Mouse (Mus musculus) hindbrain, embryonic 16.5 days (tissue): Measurements from ENCODE around the gene Gm21882. TPM values are rescaled to one million over a fixed set of nuclear protein-coding genes. Genes with fewer than 3 reads are reported as not detected.
"Not testable (repeated sequence)": the region's sequence is repeated elsewhere in the genome, so short reads cannot be mapped to it uniquely, and the experiment has no call there.

Experiments used
- ATAC-seq: fragments of 200-750 bp; cut with Nextera tagmentation; 2 replicates; pipeline ENCODE4 v1.8.0; 2017; ENCODE audit warnings: moderate TSS enrichment, moderate library complexity
- H3K27ac ChIP-seq: fragments of 300-500 bp; sonication (generic); 2 replicates; pipeline ENCODE4 v1.5.1; 2014; ENCODE audit warnings: low read depth, mild to moderate bottlenecking, control low read depth, low read length, moderate library complexity
- H3K27me3 ChIP-seq: fragments of 300-500 bp; sonication (generic); replicated peaks from 2 replicates; pipeline ENCODE4 v1.6.1; 2014; ENCODE audit warnings: low read length; ENCODE audit not compliant: control insufficient read depth, insufficient read depth
- H3K36me3 ChIP-seq: fragments of 300-500 bp; sonication (generic); 2 replicates; pipeline ENCODE4 v1.6.1; 2014; ENCODE audit warnings: mild to moderate bottlenecking, low read length, moderate library complexity, mixed read lengths; ENCODE audit not compliant: control insufficient read depth, insufficient read depth
- H3K4me1 ChIP-seq: fragments of 300-500 bp; sonication (generic); 2 replicates; pipeline ENCODE4 v1.6.1; 2014; ENCODE audit warnings: low read depth, low read length; ENCODE audit not compliant: control insufficient read depth, insufficient read depth
- H3K4me2 ChIP-seq: fragments of 300-500 bp; sonication (generic); 2 replicates; pipeline ENCODE4 v1.6.1; 2014; ENCODE audit warnings: mild to moderate bottlenecking, low read length, control low read depth, moderate library complexity
- H3K4me3 ChIP-seq: fragments of 300-500 bp; sonication (generic); 2 replicates; pipeline ENCODE4 v1.5.1; 2014; ENCODE audit warnings: mild to moderate bottlenecking, low read length, control low read depth, moderate library complexity
- H3K9ac ChIP-seq: fragments of 300-500 bp; sonication (generic); 2 replicates; pipeline ENCODE4 v1.6.1; 2014; ENCODE audit warnings: low read depth, mild to moderate bottlenecking, control low read depth, low read length, moderate library complexity
- H3K9me3 ChIP-seq: fragments of 300-500 bp; sonication (generic); 2 replicates; pipeline ENCODE4 v1.6.1; 2014; ENCODE audit warnings: mild to moderate bottlenecking, low read length, moderate library complexity; ENCODE audit not compliant: control insufficient read depth
- WGBS: fragments of 180-500 bp; shearing (Covaris S2); extraction: QIAGEN DNeasy Blood & Tissue Kit; methylation state at CpG from one replicate; pipeline ENCODE4 v1.1.7; 2014; 5-methylcytosine and 5-hydroxymethylcytosine counted together
- polyA plus RNA-seq: library from polyadenylated mRNA; unstranded; fragments of >200 nt; fragmentation: Nextera tagmentation; extraction: Ambion mirVana; gene quantifications from 2 replicates; pipeline ENCODE4 v1.2.1, GENCODE M21; 2015

The Gm21882 gene
- polyA plus RNA-seq: not detected in 2 replicates

DNA sequence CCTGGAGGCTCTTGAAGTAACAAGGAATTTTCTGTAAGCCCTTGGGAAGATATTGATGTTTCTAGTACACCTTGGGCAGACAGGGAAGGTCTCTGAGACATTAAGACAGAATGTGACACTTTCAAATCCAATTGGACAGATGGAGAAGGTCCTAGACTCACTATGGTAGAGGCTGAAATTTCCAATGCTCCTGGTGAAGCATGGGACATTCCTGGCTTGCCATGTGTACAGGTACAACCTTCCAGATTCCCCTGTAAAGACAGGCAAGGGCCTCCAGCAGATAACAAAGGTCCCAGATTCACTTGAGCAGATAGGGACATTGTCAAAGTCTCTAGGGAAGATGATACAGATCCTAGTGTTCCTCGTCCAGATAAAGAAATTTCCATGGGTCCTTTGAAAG, at the start of gene Gm21882:
TSS of gene Gm21882 (minus strand) at position 101 of the 400 bp plus-strand sequence.
- not testable (repeated sequence) for H3K9me3 ChIP-seq, H3K36me3 ChIP-seq, H3K27ac ChIP-seq, H3K9ac ChIP-seq, ATAC-seq, H3K4me1 ChIP-seq, H3K4me3 ChIP-seq, H3K4me2 ChIP-seq, H3K27me3 ChIP-seq
- WGBS: 29% methylated on average over 1 of the region's 1 CpGs

Other genes with a start within 250 kb of the Gm21882 start
- not detected in 2 replicates for gene Gm21865, start 64.6 kb downstream of the Gm21882 start, polyA plus RNA-seq